8 mouse cellular contexts compared by ENCODE assay signal in the genomic region with DNA sequence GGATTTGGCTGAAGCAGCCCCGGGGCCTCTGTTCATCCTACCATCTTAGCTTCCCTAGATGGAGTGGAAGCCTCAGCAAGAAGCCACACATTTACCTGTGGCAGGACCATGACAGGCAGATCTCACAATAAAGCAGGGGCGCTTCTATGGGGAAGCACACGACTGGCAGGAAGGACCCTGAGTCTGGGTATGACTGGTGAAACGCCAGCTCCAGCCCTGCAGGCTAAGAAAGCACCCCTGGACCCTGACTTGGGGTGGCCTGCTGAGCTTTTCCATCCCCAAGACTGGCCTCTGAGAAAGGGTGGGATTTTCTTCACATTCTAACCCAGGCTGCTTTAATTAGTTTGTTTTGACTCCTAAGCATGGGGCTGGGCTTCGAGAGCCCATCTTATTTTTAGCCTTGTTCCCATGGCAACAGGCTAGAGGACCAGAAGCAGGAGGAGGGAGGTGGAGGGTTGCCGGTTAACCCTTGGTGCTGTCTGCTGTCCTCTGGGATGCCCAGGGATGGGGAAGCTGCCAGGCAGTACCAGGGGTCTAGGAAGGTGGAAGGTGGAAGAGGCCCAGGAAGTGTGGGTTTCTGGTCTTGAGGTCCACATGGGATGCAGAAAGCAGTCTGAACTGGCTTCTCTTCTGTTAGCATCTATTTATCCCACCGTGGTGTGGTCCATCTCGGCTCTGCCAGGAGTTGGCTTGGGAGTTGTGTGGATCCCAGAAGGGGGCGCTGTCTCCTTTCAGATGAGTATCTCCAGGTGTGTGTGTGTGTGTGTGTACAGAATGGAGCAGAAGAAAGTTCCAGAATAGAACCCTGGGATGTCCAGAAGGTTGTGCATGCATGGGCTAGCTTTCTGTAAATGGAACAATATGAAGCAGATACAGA.
DNase-seq lines count a peak whose midpoint lies in the region; ATAC-seq and TF ChIP-seq lines count a peak whose summit lies in the region.

No protein-coding gene starts in this region.

- peak; percentile 42 for DNase-seq in urinary bladder, adult 2 months (ENCODE audit: low spot score)
- no peak for DNase-seq in urinary bladder, postnatal 10 days (ENCODE audit: low spot score)
- peak; percentile 81 for DNase-seq in gastrocnemius, postnatal 10 days

- H3K27me3 ChIP-seq in kidney, embryonic 14.5 days (ENCODE audit: control insufficient read depth, insufficient read depth, low read length): no peaks in the 10 kb centered on the region
- no peaks in the 10 kb centered on the region for H3K27me3 ChIP-seq in limb, embryonic 13.5 days
- no peaks in the 10 kb centered on the region for H3K27me3 ChIP-seq in neural tube, embryonic 15.5 days (replicated peaks)

- peaks cover 3% of the 10 kb centered on the region for H3K4me1 ChIP-seq in cortical plate, adult 2 months (ENCODE audit: control insufficient read depth, insufficient read depth, low read length)
- peaks cover 7% of the 10 kb centered on the region for H3K4me1 ChIP-seq in kidney, embryonic 14.5 days (ENCODE audit: control insufficient read depth, insufficient read depth, low read length)
- peaks cover 12% of the 10 kb centered on the region for H3K4me1 ChIP-seq in limb, embryonic 13.5 days
- H3K4me1 ChIP-seq in neural tube, embryonic 15.5 days: peaks cover 10% of the 10 kb centered on the region

- TF ChIP-seq POLR2A in cortical plate, adult 2 months (IDR thresholded peaks at IDR 0.05; ENCODE audit: extremely low read depth, insufficient read depth, low read length): no peak

- 22% methylated on average over 9 of the region's 9 CpGs for WGBS in kidney, embryonic 14.5 days
- 21% methylated on average over 9 of the region's 9 CpGs for WGBS in limb, embryonic 13.5 days
- 18% methylated on average over 9 of the region's 9 CpGs for WGBS in neural tube, embryonic 15.5 days

- H3K4me2 ChIP-seq in kidney, embryonic 14.5 days (replicated peaks; ENCODE audit: low read depth, low read length): no peak overlapping the region
- H3K4me2 ChIP-seq in limb, embryonic 13.5 days (replicated peaks): no peak overlapping the region
- peak overlapping the region; percentile 19; the same call in 1 of the 2 replicates for H3K4me2 ChIP-seq in neural tube, embryonic 15.5 days

- H3K9ac ChIP-seq in kidney, embryonic 14.5 days (ENCODE audit: low read depth, low read length): no peak overlapping the region
- H3K9ac ChIP-seq in limb, embryonic 13.5 days: peak overlapping the region; percentile 21; the same call in 1 of the 2 replicates
- H3K9ac ChIP-seq in neural tube, embryonic 15.5 days (replicated peaks): no peak overlapping the region; the same call in 1 of the 2 replicates

- ATAC-seq in kidney, embryonic 14.5 days (ENCODE audit: low FRiP score, low TSS enrichment): 0 out of 2 replicates have a peak, but pooled peaks have one; percentile 37
- peak; percentile 46; the same call in 1 of the 2 replicates for ATAC-seq in limb, embryonic 13.5 days (ENCODE audit: low FRiP score, low read depth)
- peak; percentile 64 for ATAC-seq in neural tube, embryonic 15.5 days (ENCODE audit: low FRiP score)
- ATAC-seq in megakaryocyte-erythroid progenitor cell, adult 5-6 weeks (replicated peaks; ENCODE audit: low FRiP score, low TSS enrichment, poor library complexity, severe bottlenecking): no peak

- no peak overlapping the region for H3K4me3 ChIP-seq in cortical plate, adult 2 months (ENCODE audit: insufficient read depth, low read length)
- H3K4me3 ChIP-seq in kidney, embryonic 14.5 days (ENCODE audit: low read length): no peak overlapping the region
- no peak overlapping the region for H3K4me3 ChIP-seq in limb, embryonic 13.5 days
- no peak overlapping the region for H3K4me3 ChIP-seq in neural tube, embryonic 15.5 days (replicated peaks)

- TF ChIP-seq CTCF in cortical plate, adult 2 months (IDR thresholded peaks at IDR 0.05; ENCODE audit: extremely low read depth, insufficient read depth, low read length): peak; percentile 87

- no peaks in the 10 kb centered on the region for H3K9me3 ChIP-seq in kidney, embryonic 14.5 days (ENCODE audit: control insufficient read depth, low read length)
- no peaks in the 10 kb centered on the region for H3K9me3 ChIP-seq in limb, embryonic 13.5 days
- no peaks in the 10 kb centered on the region for H3K9me3 ChIP-seq in neural tube, embryonic 15.5 days (replicated peaks)

- H3K36me3 ChIP-seq in kidney, embryonic 14.5 days (ENCODE audit: control insufficient read depth, insufficient read depth, low read length): no peaks in the 10 kb centered on the region
- H3K36me3 ChIP-seq in limb, embryonic 13.5 days: no peaks in the 10 kb centered on the region
- H3K36me3 ChIP-seq in neural tube, embryonic 15.5 days: no peaks in the 10 kb centered on the region

- H3K27ac ChIP-seq in cortical plate, adult 2 months (ENCODE audit: insufficient read depth, low read length): no peak overlapping the region
- no peak overlapping the region for H3K27ac ChIP-seq in kidney, embryonic 14.5 days (ENCODE audit: low read depth, low read length)
- H3K27ac ChIP-seq in limb, embryonic 13.5 days: peak overlapping the region; percentile 6; the same call in 1 of the 2 replicates
- H3K27ac ChIP-seq in neural tube, embryonic 15.5 days (replicated peaks): peak overlapping the region; percentile 33; the same call in 1 of the 2 replicates

Comparison
In these comparisons a context has a peak if more than half of its experiments do, and no peak if none do; other contexts are left out.
1. H3K27ac ChIP-seq: peak in limb, embryonic 13.5 days (single experiment) and neural tube, embryonic 15.5 days (single experiment); none in cortical plate, adult 2 months (single experiment) and kidney, embryonic 14.5 days (single experiment).